Mouse (Mus musculus) heart, embryonic 14.5 days (tissue): Measurements from ENCODE around the gene Commd4. TPM values are rescaled to one million over a fixed set of nuclear protein-coding genes. Genes with fewer than 3 reads are reported as not detected.
A peak's percentile ranks its signal among the peaks of the same experiment; 100 is the strongest.

Experiments
- ATAC-seq: fragments of 200-750 bp; cut with Nextera tagmentation; 2 replicates; pipeline ENCODE4 v1.8.0; 2017; ENCODE audit warnings: low read depth, moderate TSS enrichment; ENCODE audit not compliant: insufficient number of reproducible peaks, insufficient read depth, low FRiP score
- H3K27ac ChIP-seq, 2 experiments: fragments of 200-500 bp in 1 of 2; fragments of 300-500 bp in 1 of 2; sonication (generic) in 1 of 2; replicated peaks in 1 of 2; 2 replicates each; pipeline ENCODE4 v1.5.1; 2012 to 2014; ENCODE audit warnings: low read depth in 2 of 2, low read length in 2 of 2, control low read depth in 1 of 2, mild to moderate bottlenecking in 1 of 2, mixed read lengths in 1 of 2; ENCODE audit not compliant: control insufficient read depth in 1 of 2, insufficient read depth in 1 of 2
- H3K27me3 ChIP-seq: fragments of 300-500 bp; sonication (generic); 2 replicates; pipeline ENCODE4 v1.6.1; 2014; ENCODE audit warnings: mild to moderate bottlenecking, low read length, control low read depth; ENCODE audit not compliant: control insufficient read depth, insufficient read depth
- H3K36me3 ChIP-seq: fragments of 300-500 bp; sonication (generic); 2 replicates; pipeline ENCODE4 v1.6.1; 2014; ENCODE audit warnings: mild to moderate bottlenecking, control low read depth, low read length, mixed read lengths; ENCODE audit not compliant: control insufficient read depth, insufficient read depth
- H3K4me1 ChIP-seq, 2 experiments: fragments of 200-500 bp in 1 of 2; fragments of 300-500 bp in 1 of 2; sonication (generic) in 1 of 2; 2 replicates each; pipeline ENCODE4 v1.6.1; 2012 to 2014; ENCODE audit warnings: low read length in 2 of 2, control low read depth in 1 of 2, mixed read lengths in 1 of 2; ENCODE audit not compliant: control insufficient read depth in 2 of 2, insufficient read depth in 2 of 2
- H3K4me2 ChIP-seq: fragments of 300-500 bp; sonication (generic); 2 replicates; pipeline ENCODE4 v1.6.1; 2014; ENCODE audit warnings: mild to moderate bottlenecking, low read length
- H3K4me3 ChIP-seq, 2 experiments: fragments of 200-500 bp in 1 of 2; fragments of 300-500 bp in 1 of 2; sonication (generic) in 1 of 2; 2 replicates each; pipeline ENCODE4 v1.5.1; 2012 to 2014; ENCODE audit warnings: low read length in 2 of 2, mild to moderate bottlenecking in 2 of 2, control low read depth in 1 of 2, low read depth in 1 of 2, moderate library complexity in 1 of 2; ENCODE audit not compliant: control insufficient read depth in 1 of 2, insufficient read depth in 1 of 2
- H3K9ac ChIP-seq: fragments of 300-500 bp; sonication (generic); 2 replicates; pipeline ENCODE4 v1.6.1; 2014; ENCODE audit warnings: mild to moderate bottlenecking, low read length
- H3K9me3 ChIP-seq: fragments of 300-500 bp; sonication (generic); 2 replicates; pipeline ENCODE4 v1.6.1; 2016; ENCODE audit warnings: low read length, control low read depth; ENCODE audit not compliant: control insufficient read depth
- WGBS: fragments of 180-500 bp; shearing (Covaris S2); extraction: QIAGEN DNeasy Blood & Tissue Kit; methylation state at CpG from one replicate; pipeline ENCODE4 v1.1.7; 2014; 5-methylcytosine and 5-hydroxymethylcytosine counted together
- polyA plus RNA-seq: library from polyadenylated mRNA; unstranded; fragments of >200 nt; fragmentation: Nextera tagmentation; extraction: Ambion mirVana; gene quantifications from 2 replicates; pipeline ENCODE4 v1.2.1, GENCODE M21; 2014

Gene Commd4
- polyA plus RNA-seq, 1 experiment from 2014 or later = 77.7 TPM

GRCm38 (mm10) chr9:57141417-57142353 lies 16.4 kb downstream of the Commd4 start:
- 76% methylated on average over 17 of the region's 17 CpGs for WGBS

GRCm38 (mm10) chr9:57139571-57139970 lies 18.6 kb downstream of the Commd4 start:
- no peak for ATAC-seq
- H3K4me1 ChIP-seq = peaks cover 0 to 7% of the 10 kb centered on the region in 2 experiments; a peak in 1 of 4 replicates
- peaks cover 91% of the 10 kb centered on the region for H3K36me3 ChIP-seq
- no peak overlapping the region for H3K9ac ChIP-seq
- no peak overlapping the region for H3K27ac ChIP-seq
- H3K4me3 ChIP-seq = no peak overlapping the region
- H3K27me3 ChIP-seq = no peaks in the 10 kb centered on the region
- H3K9me3 ChIP-seq = no peaks in the 10 kb centered on the region
- no peak overlapping the region for H3K4me2 ChIP-seq
- 98% methylated on average over 5 of the region's 5 CpGs for WGBS

More at GRCm38 (mm10) chr9:57141417-57142353, 16.4 kb downstream of the Commd4 start:
- Histone ChIP-seq H3K4me2 (no peak overlapping the region), H3K27me3 (no peaks in the 10 kb centered on the region), H3K27ac (0 out of 4 replicates have a peak overlapping the region, but pooled peaks of 1 of the 2 experiments have one; percentile 1), H3K4me3 (no peak overlapping the region), H3K9me3 (no peaks in the 10 kb centered on the region), H3K4me1 (peaks cover 0 to 7% of the 10 kb centered on the region in 2 experiments; a peak in 1 of 4 replicates), H3K36me3 (peaks cover 70% of the 10 kb centered on the region), H3K9ac (no peak overlapping the region)
- no peak for ATAC-seq

GRCm38 (mm10) chr9:57139110-57139509 lies 19.0 kb downstream of the Commd4 start:
- WGBS = 91% methylated on average over 9 of the region's 9 CpGs
- H3K4me1 ChIP-seq = peaks cover 0 to 7% of the 10 kb centered on the region in 2 experiments; a peak in 1 of 4 replicates
- no peaks in the 10 kb centered on the region for H3K27me3 ChIP-seq
- H3K9me3 ChIP-seq = no peaks in the 10 kb centered on the region
- H3K9ac ChIP-seq = no peak overlapping the region
- no peak overlapping the region for H3K27ac ChIP-seq
- peaks cover 96% of the 10 kb centered on the region for H3K36me3 ChIP-seq
- H3K4me3 ChIP-seq = no peak overlapping the region
- ATAC-seq = no peak
- no peak overlapping the region for H3K4me2 ChIP-seq

GRCm38 (mm10) chr9:57138507-57138906 lies 19.6 kb downstream of the Commd4 start:
- Histone ChIP-seq H3K36me3 (peaks cover 96% of the 10 kb centered on the region), H3K4me1 (peaks cover 0 to 7% of the 10 kb centered on the region in 2 experiments; a peak in 1 of 4 replicates), H3K9me3 (no peaks in the 10 kb centered on the region), H3K4me2 (no peak overlapping the region), H3K27ac (no peak overlapping the region), H3K9ac (no peak overlapping the region), H3K4me3 (no peak overlapping the region), H3K27me3 (no peaks in the 10 kb centered on the region)
- ATAC-seq = no peak
- 85% methylated on average over 6 of the region's 6 CpGs for WGBS

- no peak overlapping the region for H3K9ac ChIP-seq
Measured at GRCm38 (mm10) chr9:57137777-57138176, 20.4 kb downstream of the Commd4 start.

GRCm38 (mm10) chr9:57137246-57137645 lies 20.9 kb downstream of the Commd4 start:
- 84% methylated on average over 6 of the region's 6 CpGs for WGBS
- no peaks in the 10 kb centered on the region for H3K27me3 ChIP-seq
- H3K4me2 ChIP-seq = no peak overlapping the region
- H3K9me3 ChIP-seq = no peaks in the 10 kb centered on the region
- ATAC-seq = no peak
- H3K4me1 ChIP-seq = peaks cover 0 to 4% of the 10 kb centered on the region in 2 experiments; a peak in 1 of 4 replicates
- no peak overlapping the region for H3K27ac ChIP-seq
- H3K9ac ChIP-seq = no peak overlapping the region
- no peak overlapping the region for H3K4me3 ChIP-seq
- H3K36me3 ChIP-seq = peaks cover 87% of the 10 kb centered on the region

More at GRCm38 (mm10) chr9:57137777-57138176, 20.4 kb downstream of the Commd4 start:
- no peaks in the 10 kb centered on the region for H3K27me3 ChIP-seq
- H3K27ac ChIP-seq = no peak overlapping the region
- peaks cover 92% of the 10 kb centered on the region for H3K36me3 ChIP-seq
- no peaks in the 10 kb centered on the region for H3K9me3 ChIP-seq
- no peak overlapping the region for H3K4me2 ChIP-seq
- WGBS = 87% methylated on average over 9 of the region's 9 CpGs
- no peak for ATAC-seq
- no peak overlapping the region for H3K4me3 ChIP-seq
- peaks cover 0 to 7% of the 10 kb centered on the region in 2 experiments; a peak in 1 of 4 replicates for H3K4me1 ChIP-seq

GRCm38 (mm10) chr9:57130577-57131433 lies 27.3 kb downstream of the Commd4 start, which contains the start of gene Man2c1:
Gene Man2c1, plus strand, starts transcription at chr9:57130690.
- H3K4me3 ChIP-seq = peak within 1 kb of the TSS; percentile 77 to 83
- no peaks in the 10 kb centered on the region for H3K9me3 ChIP-seq
- peak within 1 kb of the TSS; percentile 94 to 97 for H3K27ac ChIP-seq
- ATAC-seq = peak; percentile 89
- peaks cover 5 to 12% of the 10 kb centered on the region in 2 experiments for H3K4me1 ChIP-seq
- H3K9ac ChIP-seq = peak within 1 kb of the TSS; percentile 89
- H3K36me3 ChIP-seq = peaks cover 55% of the 10 kb centered on the region
- H3K27me3 ChIP-seq = no peaks in the 10 kb centered on the region
- H3K4me2 ChIP-seq = peak within 1 kb of the TSS; percentile 91
- under 1% methylated on average over 58 of the region's 58 CpGs for WGBS
